Mouse (Mus musculus): ENCODE measurements around the gene Rab3gap1.
"Not testable (repeated sequence)": the region's sequence is repeated elsewhere in the genome, so short reads cannot be mapped to it uniquely, and the experiment has no call there.

Gene Rab3gap1

GRCm38 (mm10) chr1:127948748-127949147 lies 80.2 kb downstream of the Rab3gap1 start:
- Histone ChIP-seq H3K36me3 (ENCODE audit: control insufficient read depth, insufficient read depth, low read length, poor library complexity, severe bottlenecking) (no peaks in the 10 kb centered on the region; the same call in 1 of the 2 replicates), H3K27me3 (ENCODE audit: control insufficient read depth, insufficient read depth, low read length, poor library complexity, severe bottlenecking) (no peaks in the 10 kb centered on the region)
- DNase-seq (ENCODE audit: low read depth, low spot score), result no peak

- no peaks in the 10 kb centered on the region; the same call in 1 of the 2 replicates for H3K36me3 ChIP-seq (ENCODE audit: control insufficient read depth, insufficient read depth, low read length, poor library complexity, severe bottlenecking)
- no peaks in the 10 kb centered on the region for H3K27me3 ChIP-seq (ENCODE audit: control insufficient read depth, insufficient read depth, low read length, poor library complexity, severe bottlenecking)
- no peak for DNase-seq (ENCODE audit: low read depth, low spot score)
These were observed 83.7 kb downstream of the Rab3gap1 start for GRCm38 (mm10) chr1:127952276-127952675.

- DNase-seq (ENCODE audit: low read depth, low spot score); H3K36me3 ChIP-seq (ENCODE audit: control insufficient read depth, insufficient read depth, low read length, poor library complexity, severe bottlenecking); H3K27me3 ChIP-seq (ENCODE audit: control insufficient read depth, insufficient read depth, low read length, poor library complexity, severe bottlenecking): not testable (repeated sequence)
These were observed 85.6 kb downstream of the Rab3gap1 start for GRCm38 (mm10) chr1:127954198-127954597.

- no peaks in the 10 kb centered on the region for H3K36me3 ChIP-seq (ENCODE audit: control insufficient read depth, insufficient read depth, low read length, poor library complexity, severe bottlenecking)
- no peaks in the 10 kb centered on the region for H3K27me3 ChIP-seq (ENCODE audit: control insufficient read depth, insufficient read depth, low read length, poor library complexity, severe bottlenecking)
- DNase-seq (ENCODE audit: low read depth, low spot score), result no peak
These were observed 86.2 kb downstream of the Rab3gap1 start for GRCm38 (mm10) chr1:127954800-127955199.

- no peak for DNase-seq (ENCODE audit: low read depth, low spot score)
- H3K36me3 ChIP-seq (ENCODE audit: control insufficient read depth, insufficient read depth, low read length, poor library complexity, severe bottlenecking), result no peaks in the 10 kb centered on the region
- H3K27me3 ChIP-seq (ENCODE audit: control insufficient read depth, insufficient read depth, low read length, poor library complexity, severe bottlenecking), result no peaks in the 10 kb centered on the region
These were observed 88.0 kb downstream of the Rab3gap1 start for GRCm38 (mm10) chr1:127956524-127956923.

GRCm38 (mm10) chr1:127958801-127959200 lies 90.2 kb downstream of the Rab3gap1 start:
- DNase-seq (ENCODE audit: low read depth, low spot score), result no peak
- Histone ChIP-seq H3K27me3 (ENCODE audit: control insufficient read depth, insufficient read depth, low read length, poor library complexity, severe bottlenecking) (no peaks in the 10 kb centered on the region), H3K36me3 (ENCODE audit: control insufficient read depth, insufficient read depth, low read length, poor library complexity, severe bottlenecking) (no peaks in the 10 kb centered on the region)

GRCm38 (mm10) chr1:127959312-127959718 lies 90.7 kb downstream of the Rab3gap1 start:
- DNase-seq (ENCODE audit: low read depth, low spot score), result no peak

GRCm38 (mm10) chr1:127961140-127961539 lies 92.6 kb downstream of the Rab3gap1 start:
- H3K27me3 ChIP-seq (ENCODE audit: control insufficient read depth, insufficient read depth, low read length, poor library complexity, severe bottlenecking), result no peaks in the 10 kb centered on the region
- no peak for DNase-seq (ENCODE audit: low read depth, low spot score)
- H3K36me3 ChIP-seq (ENCODE audit: control insufficient read depth, insufficient read depth, low read length, poor library complexity, severe bottlenecking), result no peaks in the 10 kb centered on the region

More at GRCm38 (mm10) chr1:127959312-127959718, 90.7 kb downstream of the Rab3gap1 start:
- Histone ChIP-seq H3K27me3 (ENCODE audit: control insufficient read depth, insufficient read depth, low read length, poor library complexity, severe bottlenecking) (no peaks in the 10 kb centered on the region), H3K36me3 (ENCODE audit: control insufficient read depth, insufficient read depth, low read length, poor library complexity, severe bottlenecking) (no peaks in the 10 kb centered on the region)

GRCm38 (mm10) chr1:127963326-127963725 lies 94.8 kb downstream of the Rab3gap1 start:
- Histone ChIP-seq H3K27me3 (ENCODE audit: control insufficient read depth, insufficient read depth, low read length, poor library complexity, severe bottlenecking) (no peaks in the 10 kb centered on the region), H3K36me3 (ENCODE audit: control insufficient read depth, insufficient read depth, low read length, poor library complexity, severe bottlenecking) (no peaks in the 10 kb centered on the region)
- no peak for DNase-seq (ENCODE audit: low read depth, low spot score)

GRCm38 (mm10) chr1:127970870-127971269 lies 102.3 kb downstream of the Rab3gap1 start:
- no peaks in the 10 kb centered on the region for H3K36me3 ChIP-seq (ENCODE audit: control insufficient read depth, insufficient read depth, low read length, poor library complexity, severe bottlenecking)
- DNase-seq (ENCODE audit: low read depth, low spot score), result no peak
- H3K27me3 ChIP-seq (ENCODE audit: control insufficient read depth, insufficient read depth, low read length, poor library complexity, severe bottlenecking), result no peaks in the 10 kb centered on the region

- no peaks in the 10 kb centered on the region for H3K36me3 ChIP-seq (ENCODE audit: control insufficient read depth, insufficient read depth, low read length, poor library complexity, severe bottlenecking)
- no peak for DNase-seq (ENCODE audit: low read depth, low spot score)
- H3K27me3 ChIP-seq (ENCODE audit: control insufficient read depth, insufficient read depth, low read length, poor library complexity, severe bottlenecking), result no peaks in the 10 kb centered on the region
These were observed 105.5 kb downstream of the Rab3gap1 start for GRCm38 (mm10) chr1:127974082-127974481.

GRCm38 (mm10) chr1:127975676-127976075 lies 107.1 kb downstream of the Rab3gap1 start:
- H3K36me3 ChIP-seq (ENCODE audit: control insufficient read depth, insufficient read depth, low read length, poor library complexity, severe bottlenecking), result no peaks in the 10 kb centered on the region
- DNase-seq (ENCODE audit: low read depth, low spot score), result peak; percentile 35
- H3K27me3 ChIP-seq (ENCODE audit: control insufficient read depth, insufficient read depth, low read length, poor library complexity, severe bottlenecking), result no peaks in the 10 kb centered on the region

GRCm38 (mm10) chr1:127976106-127976505 lies 107.5 kb downstream of the Rab3gap1 start:
- no peak for DNase-seq (ENCODE audit: low read depth, low spot score)
- no peaks in the 10 kb centered on the region for H3K36me3 ChIP-seq (ENCODE audit: control insufficient read depth, insufficient read depth, low read length, poor library complexity, severe bottlenecking)
- H3K27me3 ChIP-seq (ENCODE audit: control insufficient read depth, insufficient read depth, low read length, poor library complexity, severe bottlenecking), result no peaks in the 10 kb centered on the region

- Histone ChIP-seq H3K36me3 (ENCODE audit: control insufficient read depth, insufficient read depth, low read length, poor library complexity, severe bottlenecking) (no peaks in the 10 kb centered on the region), H3K27me3 (ENCODE audit: control insufficient read depth, insufficient read depth, low read length, poor library complexity, severe bottlenecking) (no peaks in the 10 kb centered on the region)
- no peak for DNase-seq (ENCODE audit: low read depth, low spot score)
These were observed 109.6 kb downstream of the Rab3gap1 start for GRCm38 (mm10) chr1:127978125-127978524.

GRCm38 (mm10) chr1:127980911-127981559 lies 112.5 kb downstream of the Rab3gap1 start:
- Histone ChIP-seq H3K27me3 (ENCODE audit: control insufficient read depth, insufficient read depth, low read length, poor library complexity, severe bottlenecking) (no peaks in the 10 kb centered on the region), H3K36me3 (ENCODE audit: control insufficient read depth, insufficient read depth, low read length, poor library complexity, severe bottlenecking) (no peaks in the 10 kb centered on the region)
- DNase-seq (ENCODE audit: low read depth, low spot score), result peak; percentile 11

- DNase-seq (ENCODE audit: low read depth, low spot score), result no peak
- Histone ChIP-seq H3K27me3 (ENCODE audit: control insufficient read depth, insufficient read depth, low read length, poor library complexity, severe bottlenecking) (no peaks in the 10 kb centered on the region), H3K36me3 (ENCODE audit: control insufficient read depth, insufficient read depth, low read length, poor library complexity, severe bottlenecking) (no peaks in the 10 kb centered on the region)
These were observed 113.7 kb downstream of the Rab3gap1 start for GRCm38 (mm10) chr1:127982268-127982667.
